Mouse (Mus musculus) c-Kit-positive CD71-negative TER-119-negative erythroid progenitor cells, embryonic 14.5 days (primary cell): Measurements from ENCODE around the gene Adat3.
"Not testable (repeated sequence)": the region's sequence is repeated elsewhere in the genome, so short reads cannot be mapped to it uniquely, and the experiment has no call there.

Experiments used
- DNase-seq: peaks from one replicate; pipeline ENCODE4 v3.0.0-alpha.2; 2013; ENCODE audit warnings: low read depth

The Adat3 gene

GRCm38 (mm10) chr10:80610116-80610785 lies 7.6 kb downstream of the Adat3 start:
- DNase-seq = no peak

DNA sequence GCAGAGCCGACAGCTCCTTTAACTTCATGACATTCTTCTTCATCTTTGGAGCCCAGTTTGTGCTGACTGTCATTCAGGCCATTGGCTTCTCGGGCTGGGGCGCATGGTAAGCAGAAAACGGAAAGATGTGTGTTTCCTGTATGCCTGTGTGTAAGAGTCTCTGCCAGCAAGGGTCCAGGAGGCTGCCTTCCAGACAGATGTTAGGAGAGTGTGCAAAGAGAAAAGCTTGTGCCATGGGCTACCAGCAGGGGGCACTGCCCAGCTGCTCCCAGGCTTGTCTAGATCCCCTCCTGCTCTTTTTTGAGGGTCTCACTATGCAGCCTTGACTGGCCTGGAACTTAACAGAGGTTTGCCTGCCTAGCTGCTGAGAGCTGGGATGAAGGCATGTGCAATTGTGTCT lies 8.3 kb downstream of the Adat3 start:
- DNase-seq = no peak

GRCm38 (mm10) chr10:80611905-80612304 lies 9.2 kb downstream of the Adat3 start:
- no peak for DNase-seq

DNA sequence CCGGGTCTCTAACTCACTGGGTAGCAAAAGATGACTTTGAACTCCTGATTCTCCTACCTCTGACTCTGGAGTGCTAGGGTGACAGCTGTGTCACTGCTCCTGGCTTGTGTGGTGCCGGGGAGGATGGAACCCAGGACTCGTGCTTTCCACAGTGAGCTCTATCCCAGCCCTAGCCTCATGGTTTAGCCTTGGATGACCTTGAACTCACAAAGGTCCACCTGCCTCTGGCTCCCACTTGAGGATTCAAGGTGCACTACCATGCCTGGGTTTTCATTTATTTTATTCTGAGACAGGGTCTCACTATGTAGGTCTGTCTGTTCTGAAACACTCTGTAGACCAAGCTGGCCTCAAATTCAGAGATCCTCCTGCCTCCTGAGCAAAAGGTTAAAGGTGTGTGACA lies 11.1 kb downstream of the Adat3 start:
- no peak for DNase-seq

DNA sequence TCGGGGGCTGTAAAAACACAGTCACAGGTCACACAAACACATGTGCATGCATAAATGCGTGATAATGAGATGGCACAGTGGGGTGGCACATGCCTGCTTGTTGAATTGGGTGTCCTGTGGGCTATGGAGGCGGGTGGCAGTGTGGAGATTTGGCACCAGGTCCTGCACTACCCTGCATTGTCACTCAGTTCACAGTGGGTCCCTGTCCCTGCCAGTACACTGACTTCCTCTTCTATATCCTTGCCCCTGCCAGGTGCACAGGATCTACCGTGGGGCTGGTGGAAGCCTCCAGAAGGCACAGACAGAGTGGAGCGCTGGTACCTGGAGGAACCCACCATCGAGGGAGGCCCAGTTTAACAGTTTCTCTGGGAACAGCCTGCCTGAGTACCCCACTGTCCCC lies 11.7 kb downstream of the Adat3 start:
- DNase-seq = no peak

- DNase-seq = no peak
Observed at GRCm38 (mm10) chr10:80618181-80618580, 15.5 kb downstream of the Adat3 start.

DNA sequence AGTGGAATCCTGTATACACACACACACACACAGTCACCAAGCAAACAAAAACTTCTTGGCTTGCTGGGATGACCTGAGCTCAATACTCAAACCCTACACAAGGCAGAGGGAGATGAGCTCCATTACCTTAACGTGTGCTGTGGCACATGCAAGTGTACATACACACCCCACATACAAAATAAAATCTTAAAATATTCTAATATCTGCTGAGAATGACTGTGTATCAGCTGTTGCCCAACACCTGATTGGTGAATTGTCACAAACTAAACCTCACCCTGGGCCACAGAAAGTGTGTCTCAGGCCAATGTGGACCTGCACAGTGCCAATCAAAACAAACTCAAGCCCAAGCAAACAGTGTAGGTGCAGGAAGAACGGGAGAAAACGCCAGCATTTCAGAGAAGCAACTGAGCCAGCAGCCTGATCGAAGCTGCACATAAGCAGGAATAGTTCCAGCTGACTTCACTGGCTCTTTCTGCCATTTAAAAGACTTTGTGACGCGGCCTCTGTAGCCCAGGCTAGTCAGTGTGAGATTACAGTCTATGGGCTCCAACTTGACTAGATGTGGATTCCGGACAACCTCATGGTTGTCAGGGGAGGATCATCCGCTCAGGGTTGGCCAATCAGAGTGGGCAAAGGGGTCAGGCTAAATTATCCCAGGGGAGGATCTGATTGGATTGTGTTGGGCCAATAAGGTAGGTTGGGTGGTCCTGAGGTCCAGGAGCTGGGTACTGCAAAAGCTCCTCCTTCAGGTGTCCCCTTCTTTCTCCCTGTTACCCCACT lies 17.0 kb downstream of the Adat3 start:
- DNase-seq = no peak

GRCm38 (mm10) chr10:80620365-80620764 lies 17.7 kb downstream of the Adat3 start:
- DNase-seq = no peak

GRCm38 (mm10) chr10:80620796-80621689 lies 18.4 kb downstream of the Adat3 start:
- no peak for DNase-seq

DNA sequence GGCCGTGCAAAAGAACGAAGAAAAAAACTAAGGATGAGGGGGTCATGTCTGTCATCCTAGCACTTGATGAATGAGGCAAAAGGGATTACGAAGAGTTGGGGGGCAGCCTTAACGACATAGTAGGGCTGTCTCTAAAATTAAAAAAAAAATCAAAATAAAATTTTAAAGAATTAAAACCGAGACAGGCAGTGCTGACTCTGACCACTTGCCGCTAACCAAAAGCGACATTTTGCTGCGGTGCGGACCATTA lies 18.9 kb downstream of the Adat3 start:
- DNase-seq = no peak

DNA sequence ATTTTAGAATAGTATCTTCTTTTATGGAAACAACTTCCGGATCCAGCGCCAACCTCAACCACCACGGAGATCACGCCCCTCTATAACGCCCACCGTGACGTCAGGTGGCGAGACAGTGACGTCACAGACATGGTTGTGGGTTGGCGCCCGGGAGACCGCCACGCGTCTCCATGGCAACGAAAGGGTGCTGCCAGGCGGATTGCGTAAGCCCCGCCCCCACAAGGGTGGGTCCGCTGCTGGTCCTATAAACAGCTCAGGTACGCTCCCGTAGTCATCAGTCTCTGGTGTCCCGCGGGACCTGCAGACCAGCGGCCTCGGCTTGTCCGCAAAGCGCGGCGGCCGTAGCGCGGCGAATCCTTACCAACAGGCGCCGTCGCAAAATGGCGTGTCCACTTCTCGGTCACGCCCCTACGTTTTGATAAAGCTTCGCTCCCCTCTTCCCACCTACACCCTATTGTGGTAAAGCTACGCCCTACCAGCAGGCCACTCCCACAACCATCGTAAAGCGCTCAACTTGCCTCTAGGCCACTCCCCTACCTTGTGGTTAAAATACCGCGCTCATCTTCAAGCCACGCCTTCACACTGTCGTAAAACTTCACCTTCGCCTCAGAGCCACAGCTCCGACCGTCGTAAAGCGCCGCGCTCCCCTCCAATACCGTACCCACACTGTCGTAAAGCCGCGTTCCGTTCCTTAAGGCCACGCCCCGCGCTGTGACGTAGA lies 19.4 kb downstream of the Adat3 start:
- DNase-seq = peak; percentile 100

GRCm38 (mm10) chr10:80622661-80623456 lies 20.2 kb downstream of the Adat3 start, which contains the start of gene Csnk1g2:
Csnk1g2 (plus strand) TSS chr10:80622838.
- no peak for DNase-seq

- DNase-seq = no peak
Observed at GRCm38 (mm10) chr10:80623457-80624191, 20.9 kb downstream of the Adat3 start.

DNA sequence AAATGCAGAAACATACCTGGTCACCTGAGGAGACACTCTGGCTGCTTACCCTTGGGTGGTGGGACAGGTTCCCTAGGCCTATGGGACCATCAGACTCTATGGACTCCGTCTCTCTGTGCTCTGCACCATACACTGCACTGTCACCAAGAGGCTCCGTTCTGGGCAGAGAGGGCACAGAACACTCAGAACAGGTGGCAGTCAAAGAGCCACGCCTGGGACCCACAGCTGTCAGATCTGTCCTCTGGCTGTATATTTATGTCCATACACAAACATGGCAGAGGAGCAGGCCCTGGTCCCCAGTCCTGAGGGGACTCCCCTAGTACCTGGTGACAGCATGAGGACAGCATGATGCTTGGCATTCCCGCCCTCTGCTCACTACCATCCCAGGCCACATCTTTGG lies 23.1 kb downstream of the Adat3 start:
- no peak for DNase-seq

DNA sequence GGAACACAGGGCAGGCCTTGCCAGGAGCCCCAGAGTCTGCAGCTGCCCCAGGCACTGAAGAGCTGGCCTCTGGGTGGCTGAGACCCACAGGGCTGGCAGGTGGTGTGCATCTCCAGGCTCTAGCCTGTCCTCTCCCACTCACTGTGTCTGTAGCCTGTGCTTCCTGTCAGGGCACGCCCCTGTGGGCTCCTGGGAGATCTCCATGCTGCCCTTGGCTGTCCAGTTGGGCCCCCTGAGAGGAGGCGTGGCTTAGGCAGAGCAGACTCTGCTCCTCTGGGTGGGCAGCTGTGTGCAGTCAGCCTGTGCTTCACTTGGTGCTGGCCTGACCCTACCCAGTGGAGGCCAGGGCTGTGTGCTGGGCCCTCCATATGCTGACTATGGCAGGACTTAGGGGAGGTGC lies 25.0 kb downstream of the Adat3 start:
- no peak for DNase-seq

GRCm38 (mm10) chr10:80628925-80629324 lies 26.2 kb downstream of the Adat3 start:
- DNase-seq = no peak

- no peak for DNase-seq
Observed at GRCm38 (mm10) chr10:80635345-80635744, 32.7 kb downstream of the Adat3 start.

DNA sequence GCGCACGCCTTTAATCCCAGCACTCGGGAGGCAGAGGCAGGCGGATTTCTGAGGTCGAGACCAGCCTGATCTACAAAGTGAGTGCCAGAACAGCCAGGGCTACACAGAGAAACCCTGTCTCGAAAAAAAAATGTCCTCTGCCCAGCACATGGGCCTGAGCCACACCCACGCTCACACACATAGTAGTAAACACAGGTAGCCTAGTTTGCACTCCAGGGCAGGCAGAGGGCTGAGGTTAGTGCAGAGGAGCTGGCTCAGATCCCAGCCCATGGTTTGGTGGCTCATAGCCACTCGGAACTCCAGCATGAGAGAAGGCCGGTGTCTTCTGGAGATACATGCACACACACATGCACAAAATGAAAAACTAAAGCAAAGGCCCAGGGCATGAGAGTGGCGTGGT lies 44.3 kb downstream of the Adat3 start:
- DNase-seq = no peak

- DNase-seq = not testable (repeated sequence)
Observed at GRCm38 (mm10) chr10:80649910-80650309, 47.2 kb downstream of the Adat3 start.

DNA sequence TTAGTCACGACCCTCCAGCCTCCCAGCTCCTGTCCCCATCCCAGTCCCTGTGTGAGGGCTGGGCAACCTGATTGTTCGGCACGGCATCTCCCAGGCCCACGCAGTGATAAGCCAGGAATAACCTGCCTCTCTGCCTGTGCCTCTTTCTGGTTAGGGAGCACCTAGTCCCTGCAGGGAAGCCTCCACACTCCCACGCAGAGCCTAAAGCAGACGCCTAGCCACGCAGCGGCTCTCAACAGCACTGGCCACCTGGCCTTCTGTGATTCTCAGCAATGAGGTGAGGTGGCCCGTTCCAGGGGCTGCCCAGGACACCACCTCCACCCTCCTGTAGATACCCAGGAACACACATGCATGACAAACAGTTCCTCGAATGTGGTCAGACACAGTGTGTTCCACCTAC lies 47.7 kb downstream of the Adat3 start:
- DNase-seq = no peak
